Mouse (Mus musculus): ENCODE results near the gene Gsdma.

- TF ChIP-seq GATA1 (IDR thresholded peaks at IDR 0.05; ENCODE audit: borderline replicate concordance, low read length) (no peak), FLI1 (IDR thresholded peaks at IDR 0.05; ENCODE audit: low read length) (no peak)
These were observed 38.3 kb upstream of the Gsdma start, which contains the start of the genes Gm12355 and Gsdma3 for GRCm38 (mm10) chr11:98625611-98626410.

All from megakaryocyte, embryonic 14.5 days (primary cell).